Mouse (Mus musculus) myocyte (in vitro differentiated cells): ENCODE data around the gene Polr2f. TPM values are rescaled to one million over a fixed set of nuclear protein-coding genes. Genes with fewer than 3 reads are reported as not detected.
A peak's percentile ranks its signal among the peaks of the same experiment; 100 is the strongest.

Experiments used
- H3K27me3 ChIP-seq: one replicate; pipeline ENCODE4 v1.6.1; 2011; ENCODE audit not compliant: control insufficient read depth, insufficient read depth, insufficient read length
- H3K36me3 ChIP-seq: one replicate; pipeline ENCODE4 v1.6.1; 2011; ENCODE audit not compliant: control insufficient read depth, insufficient read depth
- H3K4me2 ChIP-seq: one replicate; pipeline ENCODE4 v1.6.1; 2011; ENCODE audit warnings: low read depth, control low read depth
- H3K4me3 ChIP-seq: one replicate; pipeline ENCODE4 v1.5.1; 2011; ENCODE audit warnings: mild to moderate bottlenecking, control low read depth, moderate library complexity
- H3K79me2 ChIP-seq: one replicate; pipeline ENCODE4 v1.6.1; 2011; ENCODE audit not compliant: control insufficient read depth, insufficient read depth
- H3ac ChIP-seq: one replicate; pipeline ENCODE4 v1.6.1; 2011; ENCODE audit not compliant: control insufficient read depth, insufficient read length
- CEBPB ChIP-seq: IDR thresholded peaks from 2 replicates; pipeline ENCODE4 v1.6.1; 2011; ENCODE audit warnings: mild to moderate bottlenecking, moderate library complexity; ENCODE audit not compliant: poor library complexity, insufficient read depth, severe bottlenecking
- E2F4 ChIP-seq: IDR thresholded peaks from one replicate; pipeline ENCODE4 v1.6.1; 2011; ENCODE audit warnings: mild to moderate bottlenecking, control low read depth, moderate library complexity; ENCODE audit not compliant: insufficient read depth
- MAX ChIP-seq: IDR thresholded peaks from one replicate; pipeline ENCODE4 v1.6.1; 2011; ENCODE audit warnings: low read depth, mild to moderate bottlenecking, control low read depth
- MYOD1 ChIP-seq, 3 experiments: IDR thresholded peaks; one replicate each; pipeline ENCODE4 v1.6.1; 2011; ENCODE audit warnings: control low read depth in 2 of 3, low read depth in 2 of 3, mild to moderate bottlenecking in 2 of 3, moderate library complexity in 1 of 3; ENCODE audit not compliant: insufficient read length in 2 of 3, control insufficient read depth in 1 of 3
- MYOG ChIP-seq, 3 experiments: IDR thresholded peaks; one replicate each; pipeline ENCODE4 v1.6.1; 2011; ENCODE audit warnings: control low read depth in 2 of 3, low read depth in 2 of 3, mild to moderate bottlenecking in 2 of 3; ENCODE audit not compliant: insufficient read length in 2 of 3, control insufficient read depth in 1 of 3, insufficient read depth in 1 of 3
- POLR2A ChIP-seq: IDR thresholded peaks from one replicate; pipeline ENCODE4 v1.6.1; 2011; ENCODE audit warnings: low read depth, mild to moderate bottlenecking, control low read depth, moderate library complexity; ENCODE audit not compliant: insufficient read length
- POLR2AphosphoS2 ChIP-seq: IDR thresholded peaks from one replicate; pipeline ENCODE4 v1.6.1; 2011; ENCODE audit warnings: low read depth, control low read depth; ENCODE audit not compliant: insufficient read length
- REST ChIP-seq: IDR thresholded peaks from one replicate; pipeline ENCODE4 v1.6.1; 2011; ENCODE audit warnings: mild to moderate bottlenecking, control low read depth, moderate library complexity; ENCODE audit not compliant: insufficient read depth, insufficient read length
- SRF ChIP-seq: IDR thresholded peaks from one replicate; pipeline ENCODE4 v1.6.1; 2011; ENCODE audit warnings: low read depth; ENCODE audit not compliant: control insufficient read depth, insufficient read length
- TCF12 ChIP-seq: IDR thresholded peaks from one replicate; pipeline ENCODE4 v1.6.1; 2011; ENCODE audit warnings: mild to moderate bottlenecking, control low read depth; ENCODE audit not compliant: poor library complexity, insufficient read depth, severe bottlenecking
- TCF3 ChIP-seq: IDR thresholded peaks from one replicate; pipeline ENCODE4 v1.6.1; 2011; ENCODE audit warnings: low read depth, control low read depth; ENCODE audit not compliant: insufficient read length
- USF1 ChIP-seq: IDR thresholded peaks from one replicate; pipeline ENCODE4 v1.6.1; 2011; ENCODE audit warnings: low read depth, mild to moderate bottlenecking, control low read depth, moderate library complexity
- polyA plus RNA-seq: library from polyadenylated mRNA; unstranded; fragments of >200 nt; fragmentation: generic; extraction: Trizol; gene quantifications from one replicate; pipeline ENCODE4 v1.2.1, GENCODE M21; 2012; ENCODE audit warnings: missing spikeins

The Polr2f gene
- 388 TPM for polyA plus RNA-seq

DNA sequence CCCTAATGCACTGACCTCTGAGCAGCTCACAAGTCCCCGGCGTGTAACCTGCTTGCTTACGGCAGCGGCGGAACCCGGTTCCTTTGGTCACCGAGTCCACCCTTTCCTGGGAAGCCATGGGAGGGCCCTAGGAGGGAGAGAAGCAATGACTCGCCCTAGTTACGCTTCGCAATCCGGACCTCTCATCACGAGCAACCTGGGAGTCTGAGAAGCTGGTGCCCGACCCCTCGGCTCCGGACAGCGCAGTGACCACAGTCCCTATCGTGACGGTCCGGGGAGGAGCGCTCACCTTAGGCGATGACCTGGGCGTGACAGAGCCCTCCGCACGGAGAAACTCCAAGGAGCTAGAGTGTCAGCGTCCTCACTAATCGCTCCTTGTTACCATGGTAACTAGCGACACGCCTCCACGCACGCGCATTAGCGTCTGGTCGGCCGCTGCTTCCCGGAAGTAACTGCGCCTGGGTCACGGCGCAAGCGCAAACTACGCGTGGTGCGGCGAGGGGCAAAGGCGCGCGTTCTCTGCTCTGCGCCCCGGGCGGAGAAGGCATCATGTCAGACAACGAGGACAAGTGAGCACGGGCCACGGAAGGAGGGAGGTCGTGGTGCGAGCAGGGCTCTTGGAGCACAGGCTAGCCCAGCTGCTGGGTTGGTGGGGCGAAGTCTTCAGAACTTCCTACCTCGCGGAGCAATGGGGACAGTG lies at the start of gene Polr2f, which contains the start of gene 1700088E04Rik:
Gene Polr2f (plus strand): TSS at position 144 of the 700 bp plus-strand sequence.
Gene 1700088E04Rik (minus strand): TSS at position 388 of the 700 bp plus-strand sequence.
- H3K4me3 ChIP-seq = peak within 1 kb of the TSS; percentile 85
- H3ac ChIP-seq = peak within 1 kb of the TSS; percentile 38
- no peak for TF ChIP-seq USF1
- peak; percentile 34 for TF ChIP-seq E2F4
- TF ChIP-seq MAX = no peak
- no peak for TF ChIP-seq REST
- peak; percentile 100 for TF ChIP-seq POLR2A
- no peak for TF ChIP-seq MYOG (IDR thresholded peaks at IDR 0.05; ENCODE audit: control insufficient read depth in 1 of 3, insufficient read depth in 1 of 3, insufficient read length in 2 of 3, low read depth in 2 of 3)
- peak; percentile 100 for TF ChIP-seq POLR2AphosphoS2
- no peaks in the 10 kb centered on the region for H3K27me3 ChIP-seq
- H3K36me3 ChIP-seq = no peaks in the 10 kb centered on the region
- H3K79me2 ChIP-seq = peaks cover 21% of the 10 kb centered on the region
- peak within 1 kb of the TSS; percentile 91 for H3K4me2 ChIP-seq

DNA sequence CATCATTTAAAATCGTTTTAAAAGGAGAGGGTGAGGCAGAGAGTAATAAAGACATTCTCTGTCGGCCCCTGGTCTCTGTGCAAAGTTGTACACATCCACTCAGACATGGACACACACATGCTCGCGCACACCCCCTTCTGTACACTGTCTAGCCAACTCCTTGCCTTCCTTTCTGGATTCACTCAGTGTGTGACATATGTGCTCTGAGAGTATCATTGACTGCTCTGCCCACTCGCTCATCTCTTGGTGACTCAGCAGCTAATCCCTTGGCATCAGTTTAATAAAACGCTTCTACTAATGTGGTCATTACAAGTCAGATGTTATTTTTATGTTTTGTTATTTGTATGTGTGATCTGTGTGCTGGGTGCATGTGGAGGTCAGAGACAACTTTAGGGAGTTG lies 48.5 kb upstream of the Polr2f start:
- Histone ChIP-seq H3ac (no peak overlapping the region), H3K4me2 (no peak overlapping the region), H3K79me2 (no peaks in the 10 kb centered on the region), H3K36me3 (peaks cover 65% of the 10 kb centered on the region), H3K4me3 (no peak overlapping the region), H3K27me3 (no peaks in the 10 kb centered on the region)
- TF ChIP-seq MYOD1 (IDR thresholded peaks at IDR 0.05; ENCODE audit: control insufficient read depth in 1 of 3, insufficient read length in 2 of 3, low read depth in 2 of 3) (peak in 1 of 3 experiments; percentile 13), REST (no peak)

DNA sequence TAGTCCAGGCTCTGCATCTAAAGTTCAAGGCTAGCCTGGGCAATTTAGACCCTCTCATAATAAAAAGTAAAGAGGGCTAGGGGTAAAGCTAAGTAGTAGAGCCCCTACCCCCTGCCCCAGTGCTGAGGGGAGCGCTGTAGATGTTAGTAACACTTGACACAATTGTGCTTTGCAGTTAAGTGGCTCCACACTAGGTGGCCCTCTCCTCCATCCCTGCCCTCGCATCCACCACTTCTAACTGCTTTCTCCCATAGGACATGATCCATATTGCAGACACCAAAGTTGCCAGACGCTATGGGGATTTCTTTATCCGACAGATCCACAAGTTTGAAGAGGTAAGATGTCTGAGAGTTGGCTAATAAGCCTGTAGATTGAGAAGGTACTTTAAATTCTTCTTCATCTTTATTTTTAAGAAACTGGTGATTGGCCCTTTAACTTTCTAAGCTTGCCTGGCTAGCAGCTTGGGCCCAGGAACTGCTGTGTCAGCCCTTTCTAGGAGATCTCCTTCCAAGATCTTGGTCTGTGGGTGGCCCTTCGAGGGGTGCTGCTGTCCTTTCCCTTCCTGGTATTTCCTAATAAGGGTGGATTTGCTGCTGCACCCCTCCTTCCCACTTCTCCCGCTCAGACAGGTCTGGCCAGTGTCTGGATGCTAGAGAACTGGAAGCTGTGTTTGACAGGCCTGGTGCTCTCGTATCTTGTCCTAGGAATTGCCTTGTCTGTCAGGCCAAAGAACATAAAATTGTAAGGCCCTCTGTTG lies 47.5 kb upstream of the Polr2f start:
- H3K4me3 ChIP-seq = no peak overlapping the region
- no peaks in the 10 kb centered on the region for H3K27me3 ChIP-seq
- no peak overlapping the region for H3K4me2 ChIP-seq
- no peaks in the 10 kb centered on the region for H3K79me2 ChIP-seq
- H3ac ChIP-seq = no peak overlapping the region
- peaks cover 60% of the 10 kb centered on the region for H3K36me3 ChIP-seq
- TF ChIP-seq POLR2A (no peak), USF1 (no peak), MYOG (IDR thresholded peaks at IDR 0.05; ENCODE audit: control insufficient read depth in 1 of 3, insufficient read depth in 1 of 3, insufficient read length in 2 of 3, low read depth in 2 of 3) (no peak), TCF3 (no peak)

DNA sequence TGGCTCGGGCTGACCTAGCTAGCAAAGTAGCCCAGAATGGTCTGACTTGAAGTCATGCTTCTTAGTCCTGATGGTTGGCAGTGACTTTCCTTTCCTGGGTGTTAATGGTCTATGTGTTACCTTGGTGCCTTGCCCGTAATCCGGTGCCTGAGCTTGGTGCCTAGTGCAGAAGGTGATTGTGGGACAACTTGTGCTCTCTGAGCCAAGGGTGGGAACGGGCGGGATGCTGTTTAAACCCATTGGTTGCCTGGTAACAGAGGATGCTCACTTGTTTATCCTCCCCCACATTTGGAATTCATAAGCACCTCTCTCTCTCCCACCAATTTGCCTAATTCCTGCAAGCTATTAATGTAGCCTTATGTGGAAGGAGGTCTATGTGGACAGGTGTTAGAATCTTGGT lies 45.3 kb upstream of the Polr2f start:
- Histone ChIP-seq H3ac (no peak overlapping the region), H3K27me3 (no peaks in the 10 kb centered on the region), H3K79me2 (no peaks in the 10 kb centered on the region), H3K4me2 (no peak overlapping the region), H3K36me3 (peaks cover 40% of the 10 kb centered on the region), H3K4me3 (no peak overlapping the region)
- TF ChIP-seq REST = no peak
- no peak for TF ChIP-seq TCF12
- no peak for TF ChIP-seq POLR2A
- TF ChIP-seq TCF3 = no peak
- no peak for TF ChIP-seq CEBPB
- no peak for TF ChIP-seq USF1
- TF ChIP-seq E2F4 = no peak
- no peak for TF ChIP-seq MAX
- TF ChIP-seq MYOD1 (IDR thresholded peaks at IDR 0.05; ENCODE audit: control insufficient read depth in 1 of 3, insufficient read length in 2 of 3, low read depth in 2 of 3) = no peak
- TF ChIP-seq POLR2AphosphoS2 = no peak
- TF ChIP-seq SRF = no peak
- no peak for TF ChIP-seq MYOG (IDR thresholded peaks at IDR 0.05; ENCODE audit: control insufficient read depth in 1 of 3, insufficient read depth in 1 of 3, insufficient read length in 2 of 3, low read depth in 2 of 3)

DNA sequence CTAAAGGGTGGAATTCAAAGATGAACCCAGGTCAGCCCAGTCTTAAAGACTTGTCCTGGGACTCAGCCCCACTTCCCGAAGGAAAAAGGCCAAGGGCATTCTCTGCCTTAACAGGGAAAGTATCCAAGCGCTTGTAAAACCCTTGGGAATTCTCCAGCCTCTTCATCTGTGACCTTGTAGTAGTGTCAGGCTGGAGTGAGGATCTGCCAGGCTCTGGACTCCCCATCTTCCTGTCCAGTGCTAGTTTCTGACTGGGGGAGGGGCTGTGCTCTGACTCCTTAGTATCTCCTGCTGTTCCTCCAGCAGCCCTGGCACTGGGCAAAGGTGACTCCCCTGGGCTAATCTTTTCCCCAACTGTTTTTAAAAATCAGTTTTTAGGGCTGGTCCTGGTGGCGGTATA lies 44.3 kb upstream of the Polr2f start:
- TF ChIP-seq CEBPB = no peak
- TF ChIP-seq TCF12 = no peak
- TF ChIP-seq USF1 = no peak
- no peak for TF ChIP-seq SRF
- TF ChIP-seq POLR2A = no peak
- no peak for TF ChIP-seq TCF3
- TF ChIP-seq MAX = no peak
- TF ChIP-seq POLR2AphosphoS2 = no peak
- TF ChIP-seq MYOG (IDR thresholded peaks at IDR 0.05; ENCODE audit: control insufficient read depth in 1 of 3, insufficient read depth in 1 of 3, insufficient read length in 2 of 3, low read depth in 2 of 3) = no peak
- TF ChIP-seq MYOD1 (IDR thresholded peaks at IDR 0.05; ENCODE audit: control insufficient read depth in 1 of 3, insufficient read length in 2 of 3, low read depth in 2 of 3) = no peak
- TF ChIP-seq E2F4 = no peak
- no peak for TF ChIP-seq REST
- Histone ChIP-seq H3ac (no peak overlapping the region), H3K36me3 (peaks cover 30% of the 10 kb centered on the region), H3K27me3 (no peaks in the 10 kb centered on the region), H3K79me2 (no peaks in the 10 kb centered on the region), H3K4me3 (no peak overlapping the region), H3K4me2 (no peak overlapping the region)
